Mouse (Mus musculus): ENCODE data around the gene Cmtm8. TPM values are rescaled to one million over a fixed set of nuclear protein-coding genes. Genes with fewer than 3 reads are reported as not detected.
A peak's percentile ranks its signal among the peaks of the same experiment; 100 is the strongest.

Gene Cmtm8
- polyA plus RNA-seq, 1 experiment from 2014 or later: 17.9 TPM

GRCm38 (mm10) chr9:114817012-114817411 is 26.9 kb downstream of the Cmtm8 start:
- Histone ChIP-seq H3K27me3 (replicated peaks) (no peaks in the 10 kb centered on the region), H3K9me3 (replicated peaks) (no peaks in the 10 kb centered on the region), H3K4me1 (peaks cover 6% of the 10 kb centered on the region; the same call in 1 of the 2 replicates), H3K9ac (no peak overlapping the region), H3K4me2 (no peak overlapping the region), H3K27ac (no peak overlapping the region), H3K36me3 (no peaks in the 10 kb centered on the region), H3K4me3 (no peak overlapping the region)
- 60% methylated on average over 7 of the region's 7 CpGs for WGBS (ENCODE audit: insufficient replicate concordance)
- 0 out of 2 replicates have a peak, but pooled peaks have one; percentile 27 for ATAC-seq

- Histone ChIP-seq H3K9me3 (replicated peaks) (no peaks in the 10 kb centered on the region), H3K4me1 (peaks cover 11% of the 10 kb centered on the region), H3K27me3 (replicated peaks) (no peaks in the 10 kb centered on the region), H3K27ac (no peak overlapping the region), H3K36me3 (no peaks in the 10 kb centered on the region), H3K9ac (no peak overlapping the region), H3K4me2 (no peak overlapping the region), H3K4me3 (no peak overlapping the region)
- WGBS (ENCODE audit: insufficient replicate concordance): 76% methylated on average over 7 of the region's 7 CpGs
- no peak for ATAC-seq
Observed at GRCm38 (mm10) chr9:114816121-114816520, 27.8 kb downstream of the Cmtm8 start.

GRCm38 (mm10) chr9:114815315-114815714 is 28.6 kb downstream of the Cmtm8 start:
- no peak overlapping the region for H3K4me2 ChIP-seq
- no peaks in the 10 kb centered on the region for H3K9me3 ChIP-seq (replicated peaks)
- 36% methylated on average over 4 of the region's 4 CpGs for WGBS (ENCODE audit: insufficient replicate concordance)
- no peak overlapping the region for H3K4me3 ChIP-seq
- H3K36me3 ChIP-seq: no peaks in the 10 kb centered on the region
- ATAC-seq: peak; percentile 37; the same call in 1 of the 2 replicates
- peaks cover 19% of the 10 kb centered on the region for H3K4me1 ChIP-seq
- no peak overlapping the region for H3K9ac ChIP-seq
- H3K27me3 ChIP-seq (replicated peaks): no peaks in the 10 kb centered on the region
- H3K27ac ChIP-seq: no peak overlapping the region

GRCm38 (mm10) chr9:114812001-114812400 is 32.0 kb downstream of the Cmtm8 start:
- Histone ChIP-seq H3K9me3 (replicated peaks) (no peaks in the 10 kb centered on the region), H3K9ac (no peak overlapping the region), H3K36me3 (no peaks in the 10 kb centered on the region), H3K4me2 (no peak overlapping the region), H3K27ac (no peak overlapping the region), H3K4me3 (no peak overlapping the region), H3K27me3 (replicated peaks) (no peaks in the 10 kb centered on the region), H3K4me1 (peaks cover 25% of the 10 kb centered on the region)
- ATAC-seq: no peak
- 70% methylated on average over 4 of the region's 4 CpGs for WGBS (ENCODE audit: insufficient replicate concordance)

- ATAC-seq: no peak
- Histone ChIP-seq H3K4me2 (peak overlapping the region; percentile 46), H3K9ac (0 out of 2 replicates have a peak overlapping the region, but pooled peaks have one; percentile 6), H3K36me3 (no peaks in the 10 kb centered on the region), H3K4me3 (no peak overlapping the region), H3K9me3 (replicated peaks) (no peaks in the 10 kb centered on the region), H3K27me3 (replicated peaks) (no peaks in the 10 kb centered on the region), H3K4me1 (peaks cover 24% of the 10 kb centered on the region), H3K27ac (no peak overlapping the region)
- WGBS (ENCODE audit: insufficient replicate concordance): 27% methylated on average over 11 of the region's 11 CpGs
Observed at GRCm38 (mm10) chr9:114810837-114811236, 33.1 kb downstream of the Cmtm8 start.

- 0 out of 2 replicates have a peak, but pooled peaks have one; percentile 35 for ATAC-seq
- Histone ChIP-seq H3K4me2 (no peak overlapping the region), H3K9me3 (replicated peaks) (no peaks in the 10 kb centered on the region), H3K4me1 (peaks cover 19% of the 10 kb centered on the region), H3K4me3 (no peak overlapping the region), H3K9ac (no peak overlapping the region), H3K36me3 (no peaks in the 10 kb centered on the region), H3K27ac (no peak overlapping the region), H3K27me3 (replicated peaks) (no peaks in the 10 kb centered on the region)
- 61% methylated on average over 5 of the region's 5 CpGs for WGBS (ENCODE audit: insufficient replicate concordance)
Observed at GRCm38 (mm10) chr9:114808671-114809070, 35.3 kb downstream of the Cmtm8 start.

GRCm38 (mm10) chr9:114807261-114807660 is 36.7 kb downstream of the Cmtm8 start:
- Histone ChIP-seq H3K27me3 (replicated peaks) (no peaks in the 10 kb centered on the region), H3K9me3 (replicated peaks) (no peaks in the 10 kb centered on the region), H3K4me3 (no peak overlapping the region), H3K4me1 (peaks cover 19% of the 10 kb centered on the region), H3K36me3 (no peaks in the 10 kb centered on the region), H3K9ac (no peak overlapping the region), H3K4me2 (no peak overlapping the region), H3K27ac (no peak overlapping the region)
- WGBS (ENCODE audit: insufficient replicate concordance): 45% methylated on average over 8 of the region's 8 CpGs
- ATAC-seq: no peak

GRCm38 (mm10) chr9:114805151-114805671 is 38.7 kb downstream of the Cmtm8 start:
- H3K36me3 ChIP-seq: no peaks in the 10 kb centered on the region
- no peaks in the 10 kb centered on the region for H3K9me3 ChIP-seq (replicated peaks)
- no peak for ATAC-seq
- no peak overlapping the region for H3K4me3 ChIP-seq
- H3K4me1 ChIP-seq: peaks cover 5% of the 10 kb centered on the region
- H3K27me3 ChIP-seq (replicated peaks): 0 out of 2 replicates have a peak, but pooled peaks cover 3% of the 10 kb centered on the region
- 80% methylated on average over 19 of the region's 19 CpGs for WGBS (ENCODE audit: insufficient replicate concordance)
- no peak overlapping the region for H3K27ac ChIP-seq
- H3K4me2 ChIP-seq: no peak overlapping the region
- no peak overlapping the region for H3K9ac ChIP-seq

GRCm38 (mm10) chr9:114802191-114802590 is 41.8 kb downstream of the Cmtm8 start:
- 0 out of 2 replicates have a peak, but pooled peaks cover 3% of the 10 kb centered on the region for H3K27me3 ChIP-seq (replicated peaks)
- H3K27ac ChIP-seq: no peak overlapping the region
- H3K4me3 ChIP-seq: no peak overlapping the region
- H3K36me3 ChIP-seq: no peaks in the 10 kb centered on the region
- H3K4me1 ChIP-seq: 0 out of 2 replicates have a peak, but pooled peaks cover 2% of the 10 kb centered on the region
- ATAC-seq: no peak
- 69% methylated on average over 1 of the region's 1 CpGs for WGBS (ENCODE audit: insufficient replicate concordance)
- no peak overlapping the region for H3K9ac ChIP-seq
- H3K4me2 ChIP-seq: no peak overlapping the region
- no peaks in the 10 kb centered on the region for H3K9me3 ChIP-seq (replicated peaks)

GRCm38 (mm10) chr9:114801301-114801700 is 42.7 kb downstream of the Cmtm8 start:
- Histone ChIP-seq H3K36me3 (no peaks in the 10 kb centered on the region), H3K4me2 (no peak overlapping the region), H3K4me3 (no peak overlapping the region), H3K4me1 (no peaks in the 10 kb centered on the region), H3K9me3 (replicated peaks) (no peaks in the 10 kb centered on the region), H3K27ac (no peak overlapping the region), H3K9ac (no peak overlapping the region), H3K27me3 (replicated peaks) (0 out of 2 replicates have a peak, but pooled peaks cover 3% of the 10 kb centered on the region)
- no peak for ATAC-seq
- 76% methylated on average over 15 of the region's 15 CpGs for WGBS (ENCODE audit: insufficient replicate concordance)

- H3K27me3 ChIP-seq (replicated peaks): 0 out of 2 replicates have a peak, but pooled peaks cover 3% of the 10 kb centered on the region
- H3K4me2 ChIP-seq: no peak overlapping the region
- H3K4me1 ChIP-seq: no peaks in the 10 kb centered on the region
- no peak for ATAC-seq
- no peaks in the 10 kb centered on the region for H3K9me3 ChIP-seq (replicated peaks)
- no peak overlapping the region for H3K9ac ChIP-seq
- H3K27ac ChIP-seq: no peak overlapping the region
- 56% methylated on average over 10 of the region's 10 CpGs for WGBS (ENCODE audit: insufficient replicate concordance)
- no peak overlapping the region for H3K4me3 ChIP-seq
- H3K36me3 ChIP-seq: no peaks in the 10 kb centered on the region
Observed at GRCm38 (mm10) chr9:114799498-114800107, 44.4 kb downstream of the Cmtm8 start.

- Histone ChIP-seq H3K4me2 (no peak overlapping the region), H3K4me1 (no peaks in the 10 kb centered on the region), H3K4me3 (no peak overlapping the region), H3K27ac (no peak overlapping the region), H3K9ac (no peak overlapping the region), H3K36me3 (no peaks in the 10 kb centered on the region), H3K9me3 (replicated peaks) (no peaks in the 10 kb centered on the region), H3K27me3 (replicated peaks) (0 out of 2 replicates have a peak, but pooled peaks cover 3% of the 10 kb centered on the region)
- ATAC-seq: no peak
- 47% methylated on average over 6 of the region's 6 CpGs for WGBS (ENCODE audit: insufficient replicate concordance)
Observed at GRCm38 (mm10) chr9:114798845-114799244, 45.1 kb downstream of the Cmtm8 start.
